Mouse (Mus musculus): ENCODE measurements around the gene Arhgap28. TPM values are rescaled to one million over a fixed set of nuclear protein-coding genes. Genes with fewer than 3 reads are reported as not detected.
"Not testable (repeated sequence)": the region's sequence is repeated elsewhere in the genome, so short reads cannot be mapped to it uniquely, and the experiment has no call there.

Arhgap28 gene
- polyA plus RNA-seq, 2 experiments from 2014 or later: not detected

DNA sequence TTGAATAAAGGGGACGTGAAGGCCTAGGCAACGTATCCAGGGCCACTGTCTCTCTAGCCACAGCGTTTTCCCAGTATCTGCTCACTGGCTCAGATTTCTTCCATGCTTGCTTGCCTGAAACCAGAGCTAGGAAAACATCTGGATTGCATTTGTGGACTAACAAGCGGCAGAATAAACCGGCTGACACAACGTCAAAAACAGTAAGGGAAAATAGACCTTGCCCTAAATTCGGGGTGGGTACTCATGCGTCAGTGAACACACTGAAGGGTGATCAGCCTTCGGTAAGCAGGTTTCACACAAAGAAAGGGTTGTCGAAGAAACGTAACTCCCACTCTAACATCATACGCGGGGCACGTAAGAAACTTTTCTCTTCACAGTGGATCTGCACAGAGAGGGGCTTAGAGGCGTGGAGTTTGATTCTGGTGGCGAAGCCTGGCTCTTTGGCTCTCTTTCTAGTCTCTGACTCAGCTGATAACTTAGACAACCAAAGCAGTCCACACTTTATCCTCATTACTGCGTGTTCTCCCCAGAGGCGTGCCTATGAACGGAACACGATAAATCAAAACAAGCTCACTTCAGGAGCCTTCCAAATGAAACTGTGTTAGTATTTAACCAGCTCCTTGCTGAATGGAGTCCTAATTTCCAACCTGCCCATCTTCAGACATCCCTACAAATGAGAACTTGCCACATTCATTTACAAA is 137.2 kb downstream of the Arhgap28 start:
- no peak for ATAC-seq

DNA sequence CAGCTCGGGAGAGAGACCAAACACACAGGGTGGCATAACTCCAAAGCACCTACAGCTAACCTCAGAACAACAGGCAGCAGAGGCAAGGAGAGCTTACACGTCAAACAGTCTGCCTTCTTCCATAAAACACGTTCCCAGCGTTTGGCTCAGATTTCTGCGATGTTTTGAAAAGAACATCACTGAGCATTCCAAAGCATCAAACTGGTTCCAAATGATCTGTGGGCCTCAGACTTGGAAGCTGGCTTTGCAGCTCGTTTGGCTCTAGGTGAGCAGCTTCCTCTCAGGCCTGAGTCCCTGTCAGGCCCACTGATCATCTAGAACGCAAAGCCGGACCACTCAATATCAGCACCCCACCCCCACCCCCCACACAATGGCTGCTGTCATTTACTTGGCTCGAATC is 137.9 kb downstream of the Arhgap28 start:
- no peak for ATAC-seq

- no peak for ATAC-seq
Measured at GRCm38 (mm10) chr17:67864912-67865311, 139.0 kb downstream of the Arhgap28 start.

- ATAC-seq: no peak
Measured at GRCm38 (mm10) chr17:67864363-67864762, 139.6 kb downstream of the Arhgap28 start.

- no peak for ATAC-seq
Measured at GRCm38 (mm10) chr17:67861744-67862535, 142.0 kb downstream of the Arhgap28 start.

DNA sequence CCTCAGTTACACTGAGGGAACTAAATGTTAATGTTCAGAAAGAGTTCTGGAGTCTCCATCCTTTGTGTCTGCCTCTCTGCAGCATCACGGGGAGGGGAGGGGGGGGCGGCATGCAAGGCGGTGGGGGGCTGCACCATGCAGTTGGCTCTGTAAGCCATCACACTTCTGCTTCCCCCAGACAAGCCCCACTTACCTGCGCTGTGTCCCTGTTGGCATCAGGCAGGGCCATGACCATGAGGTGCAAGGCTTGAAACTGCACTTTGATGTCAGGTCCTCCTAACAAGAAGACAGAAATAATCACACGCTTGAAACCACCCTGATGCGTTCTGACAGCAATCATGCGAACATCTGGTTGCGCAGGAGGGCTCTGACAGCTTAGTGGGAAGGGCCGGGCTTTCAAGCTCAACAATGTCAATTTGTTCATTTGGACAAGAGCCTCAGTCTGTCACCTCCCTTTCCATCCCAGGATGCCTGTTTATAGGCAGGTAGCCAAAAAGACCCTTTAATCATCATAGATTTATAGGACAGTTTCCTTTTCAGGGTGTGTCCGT is 142.8 kb downstream of the Arhgap28 start:
- no peak for ATAC-seq

DNA sequence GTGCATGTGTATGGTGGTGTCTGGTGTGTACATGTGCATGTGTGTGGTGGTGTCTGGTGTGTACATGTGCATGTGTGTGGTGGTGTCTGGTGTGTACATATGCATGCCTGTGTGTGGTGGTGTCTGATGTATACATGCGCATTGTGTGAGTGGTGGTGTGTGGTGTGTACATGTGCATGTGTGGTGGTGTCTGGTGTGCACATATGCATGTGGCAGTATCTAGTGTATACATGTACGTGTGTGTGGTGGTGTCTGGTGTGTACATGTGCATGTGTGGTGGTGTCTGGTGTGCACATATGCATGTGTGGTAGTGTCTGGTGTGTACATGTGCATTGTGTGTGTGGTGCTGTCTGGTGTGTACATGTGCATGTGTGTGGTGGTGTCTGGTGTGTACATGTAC is 162.4 kb downstream of the Arhgap28 start:
- ATAC-seq: not testable (repeated sequence)

DNA sequence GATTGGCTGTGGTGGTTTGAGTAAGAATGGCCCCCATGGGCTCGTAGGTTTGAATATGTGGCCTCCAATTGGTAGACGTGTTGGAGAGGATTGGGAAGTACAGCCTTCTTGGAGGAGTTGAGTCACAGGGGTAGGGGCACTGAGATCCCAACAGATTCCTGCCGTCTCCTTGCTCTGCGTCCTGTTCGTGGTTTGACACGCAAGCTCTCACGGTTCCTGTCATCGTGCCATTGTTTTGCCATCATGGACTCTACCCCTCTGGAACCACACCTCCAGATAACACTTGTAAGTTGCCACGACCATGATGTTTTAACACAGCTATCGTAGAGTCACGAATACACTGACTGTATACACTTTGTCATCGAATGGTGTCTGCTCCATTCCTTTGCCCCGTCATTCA is 165.0 kb downstream of the Arhgap28 start:
- ATAC-seq: no peak

- ATAC-seq: no peak
Measured at GRCm38 (mm10) chr17:67837351-67838090, 166.4 kb downstream of the Arhgap28 start.

- no peak for ATAC-seq
Measured at GRCm38 (mm10) chr17:67836146-67836895, 167.6 kb downstream of the Arhgap28 start.

GRCm38 (mm10) chr17:67827431-67827830 is 176.5 kb downstream of the Arhgap28 start:
- ATAC-seq: no peak

DNA sequence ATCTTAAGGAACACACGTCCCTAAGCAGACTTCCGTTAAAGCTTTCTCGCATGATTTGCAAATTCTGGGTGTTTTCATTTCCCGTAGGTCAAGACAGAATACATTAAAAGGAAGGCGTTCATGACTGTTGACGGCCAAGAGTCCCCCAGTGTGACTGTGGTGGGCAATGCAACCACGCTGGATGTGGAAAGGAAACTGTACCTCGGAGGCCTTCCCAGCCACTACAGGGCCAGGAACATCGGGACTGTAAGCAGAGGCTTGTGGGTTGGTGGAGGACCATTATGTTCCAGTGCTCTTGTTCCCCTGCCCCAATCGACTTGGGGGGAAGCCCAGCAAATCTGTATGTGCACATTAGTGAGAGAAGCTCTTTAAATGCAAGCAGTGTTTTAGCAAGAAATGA is 187.0 kb downstream of the Arhgap28 start:
- ATAC-seq: no peak

- no peak for ATAC-seq
Measured at GRCm38 (mm10) chr17:67815720-67816119, 188.2 kb downstream of the Arhgap28 start.

GRCm38 (mm10) chr17:67813666-67814065 is 190.3 kb downstream of the Arhgap28 start:
- no peak for ATAC-seq

- ATAC-seq: no peak
Measured at GRCm38 (mm10) chr17:67809171-67809570, 194.7 kb downstream of the Arhgap28 start.

Data from CD4-positive, CD25-positive, alpha-beta regulatory T cell, adult 4 months (primary cell).